Comparison of ENCODE assay signal across 22 mouse cellular contexts in the genomic region with DNA sequence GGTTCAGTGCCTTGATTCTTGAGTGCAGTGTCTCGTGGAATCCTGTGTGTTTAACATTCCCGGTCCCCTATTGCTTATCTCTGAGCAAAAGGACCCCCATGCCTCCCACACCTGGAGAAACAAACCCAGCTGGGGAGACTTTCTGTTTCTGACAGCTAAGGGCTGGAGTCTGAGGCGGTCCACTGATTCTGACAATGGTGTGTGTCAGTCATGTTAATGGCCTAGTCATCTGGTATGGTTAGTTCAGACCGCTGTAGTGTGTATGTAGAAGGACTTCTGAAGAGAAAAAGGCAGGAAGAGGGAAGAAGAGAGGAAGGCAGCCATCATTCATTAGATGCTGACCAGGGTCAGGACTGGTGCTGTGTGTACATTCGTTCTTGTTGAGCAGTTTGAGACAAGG.
"Had no signal": no experiment of that assay in that cellular context is flagged by ENCODE, and none has a peak within 500 bp of the region (broad histone marks: within the 10 kb centered on the region; RNA-seq: fewer than 3 reads in every experiment).

No protein-coding gene starts in this region.

- H3K27me3 ChIP-seq: limb, embryonic 12.5 days; limb, embryonic 15.5 days; midbrain, embryonic 13.5 days; neural tube, embryonic 13.5 days; stomach, embryonic 15.5 days had no signal

- H3K36me3 ChIP-seq: limb, embryonic 12.5 days; limb, embryonic 15.5 days; midbrain, embryonic 10.5 days; midbrain, embryonic 13.5 days; neural tube, embryonic 13.5 days; stomach, embryonic 15.5 days had no signal

- H3K4me3 ChIP-seq: limb, embryonic 12.5 days; limb, embryonic 15.5 days; midbrain, embryonic 10.5 days; midbrain, embryonic 13.5 days; myocyte; neural tube, embryonic 13.5 days; stomach, embryonic 15.5 days had no signal

- H3K27ac ChIP-seq: limb, embryonic 12.5 days; limb, embryonic 15.5 days; liver, embryonic 14.5 days; macrophage; midbrain, embryonic 10.5 days; midbrain, embryonic 13.5 days; neural tube, embryonic 13.5 days; stomach, embryonic 15.5 days had no signal

- ATAC-seq: intestine, postnatal 0 days; liver, postnatal 0 days; lung, postnatal 0 days; midbrain, embryonic 13.5 days; midbrain, embryonic 16.5 days had no signal

- DNase-seq: kidney, adult 8-10 months; kidney, postnatal 25 days; left cerebral cortex, postnatal 4 days; liver, postnatal 0 days; lung, embryonic 14.5 days; retina, postnatal 1 day; right cerebral cortex, postnatal 25 days; spleen, adult 18-20 months; thymus, postnatal 25 days had no signal

- H3K4me1 ChIP-seq: midbrain, embryonic 10.5 days; midbrain, embryonic 13.5 days; stomach, embryonic 15.5 days had no signal

- H3K4me2 ChIP-seq: limb, embryonic 12.5 days; limb, embryonic 15.5 days; liver, embryonic 11.5 days; lung, embryonic 14.5 days; midbrain, embryonic 13.5 days; neural tube, embryonic 13.5 days; stomach, embryonic 15.5 days had no signal

- H3K9ac ChIP-seq: limb, embryonic 12.5 days; limb, embryonic 15.5 days; liver, embryonic 14.5 days; liver, postnatal 0 days; lung, embryonic 14.5 days; midbrain, embryonic 13.5 days; neural tube, embryonic 13.5 days; stomach, embryonic 15.5 days had no signal

- H3K9me3 ChIP-seq: limb, embryonic 12.5 days; limb, embryonic 15.5 days; midbrain, embryonic 10.5 days; midbrain, embryonic 13.5 days; neural tube, embryonic 13.5 days; stomach, embryonic 15.5 days had no signal
